Mouse (Mus musculus): Measurements from ENCODE around the gene Rpl37.
"Not testable (repeated sequence)": the region's sequence is repeated elsewhere in the genome, so short reads cannot be mapped to it uniquely, and the experiment has no call there.

Gene Rpl37

DNA sequence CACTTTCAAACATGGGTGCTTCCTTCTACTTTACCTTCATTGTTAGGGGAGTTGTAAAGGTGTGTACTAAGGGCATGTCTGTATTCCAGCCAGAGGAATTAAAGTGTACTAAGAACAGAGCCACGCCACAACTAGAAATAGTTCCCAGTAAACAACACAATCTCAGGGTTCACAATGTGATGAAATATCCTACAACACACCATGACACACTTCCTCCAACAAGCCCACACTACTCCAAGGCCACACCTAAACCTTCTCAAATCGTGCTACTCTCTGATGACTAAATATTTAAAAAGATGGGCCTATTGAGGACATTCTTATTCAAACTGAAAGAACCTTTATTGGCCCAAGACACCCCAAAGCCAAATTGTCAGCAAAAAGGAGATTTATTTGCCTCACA, 11.0 kb downstream of the Rpl37 start:
- DNase-seq = no peak

- DNase-seq = no peak
Measured at GRCm38 (mm10) chr15:5128176-5128940, 11.9 kb downstream of the Rpl37 start.

- DNase-seq = no peak
Measured at GRCm38 (mm10) chr15:5129111-5129805, 12.8 kb downstream of the Rpl37 start.

DNA sequence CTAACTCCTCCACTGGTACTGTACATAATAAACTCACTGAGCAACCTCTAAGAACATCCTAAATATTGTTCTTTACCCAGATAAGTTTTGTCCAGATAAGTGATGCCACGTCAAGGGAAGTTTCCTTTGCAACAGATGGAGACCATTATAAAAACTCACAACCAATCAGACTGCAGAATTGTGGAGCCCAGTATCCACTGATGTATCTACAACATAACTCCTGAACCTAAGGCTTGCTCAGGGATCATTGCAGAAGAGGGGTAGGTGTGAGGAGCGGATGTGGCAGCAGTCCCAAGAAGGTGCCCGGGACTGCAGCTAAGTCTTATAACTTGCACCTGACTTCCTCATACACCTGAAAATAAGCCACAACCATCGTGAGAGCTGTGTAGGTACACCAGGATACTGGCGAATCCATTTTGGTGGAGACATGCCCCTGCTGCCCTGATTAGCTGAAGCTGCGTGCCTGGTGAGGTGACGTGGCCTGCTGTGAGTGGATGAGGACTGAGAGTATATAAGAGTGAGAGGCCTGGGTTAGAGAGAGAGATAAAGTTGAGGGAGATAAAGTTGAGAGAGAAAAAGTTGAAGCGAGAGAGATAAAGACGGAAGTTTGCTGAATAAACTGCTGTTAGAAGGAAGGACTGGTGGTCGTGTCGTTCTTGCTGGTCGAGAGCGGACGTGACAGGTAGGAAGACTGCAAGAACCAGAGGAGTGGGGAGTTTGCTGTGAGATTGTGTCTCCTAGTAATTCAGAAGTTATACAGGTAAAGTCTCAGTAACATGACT, 14.6 kb downstream of the Rpl37 start:
- not testable (repeated sequence) for DNase-seq

DNA sequence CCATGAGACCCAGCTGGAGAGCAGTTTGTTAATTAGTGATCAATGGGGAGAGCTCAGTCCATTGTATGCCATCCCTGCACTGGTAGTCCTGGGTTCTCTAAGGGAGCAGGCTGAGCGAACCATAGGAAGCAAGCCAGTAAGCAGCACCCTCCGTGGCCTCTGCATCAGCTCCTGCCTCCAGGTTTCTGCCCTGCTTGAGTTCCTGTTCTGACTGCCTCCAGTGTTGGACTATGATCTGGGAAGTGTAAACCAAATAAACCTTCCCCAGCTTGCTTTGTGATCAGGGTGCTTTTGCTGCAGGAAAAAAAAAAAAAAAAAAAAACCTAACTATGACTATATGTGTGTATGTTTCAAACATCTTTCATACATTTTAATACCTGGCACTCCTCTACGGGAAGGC, 16.9 kb downstream of the Rpl37 start:
- no peak for DNase-seq

DNA sequence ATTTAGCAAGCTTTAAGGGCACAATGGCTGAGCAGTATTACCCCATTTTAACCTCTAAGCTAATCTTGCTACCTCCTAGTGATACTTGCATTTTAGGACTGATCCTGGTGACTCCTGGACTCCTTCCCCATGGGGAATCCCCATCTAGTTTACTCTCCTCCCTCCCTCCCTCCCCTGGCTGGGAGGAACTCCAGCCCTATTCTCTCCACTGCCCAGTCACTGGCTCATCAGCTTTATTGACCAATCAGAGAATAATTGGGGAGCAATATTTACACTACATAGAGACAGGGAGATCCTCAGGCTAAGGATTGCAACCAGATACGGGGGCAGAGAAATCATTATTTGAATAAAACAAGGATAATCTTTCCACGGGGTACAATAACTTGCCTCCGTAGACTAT, 17.7 kb downstream of the Rpl37 start:
- no peak for DNase-seq

- DNase-seq = no peak
Measured at GRCm38 (mm10) chr15:5134945-5135483, 18.6 kb downstream of the Rpl37 start.

DNA sequence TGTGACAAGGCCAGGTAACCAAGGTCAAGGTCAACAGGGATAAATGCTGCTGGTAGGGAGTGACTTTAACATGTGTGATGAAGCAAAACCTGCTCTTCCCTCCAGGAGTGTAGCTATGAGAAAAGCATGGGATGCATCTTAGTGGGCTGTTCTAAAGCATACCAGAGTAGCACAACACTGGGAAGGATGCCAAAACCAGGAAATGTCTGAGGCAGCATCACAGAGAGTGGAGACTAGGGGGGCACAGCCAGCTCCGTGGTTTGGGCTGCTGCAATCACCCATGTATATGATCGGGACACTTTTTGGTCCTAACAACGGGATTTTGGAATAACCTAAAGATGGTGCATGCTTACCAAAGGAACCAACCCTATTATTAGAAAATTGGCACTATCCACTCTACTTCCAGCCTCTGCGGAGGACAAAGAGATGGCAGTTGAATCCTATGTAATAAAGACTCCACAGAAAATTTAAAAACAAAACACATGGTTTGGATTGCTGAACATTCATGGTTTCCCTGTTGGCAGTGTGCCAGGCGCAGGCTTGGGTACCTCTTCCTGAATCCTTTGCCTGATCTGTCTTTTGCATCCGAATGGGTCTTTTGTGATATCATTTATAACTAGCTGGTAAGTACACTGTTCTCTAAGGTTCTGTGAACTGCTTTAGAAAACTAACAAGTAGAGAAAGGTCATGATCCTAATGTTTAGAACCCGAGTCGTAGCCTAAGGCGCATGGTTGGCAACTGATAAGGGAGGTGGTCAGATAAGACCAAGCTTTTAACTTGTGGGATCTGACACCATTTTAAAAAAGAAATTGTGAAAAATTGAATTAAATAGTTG, 21.8 kb downstream of the Rpl37 start:
- DNase-seq = no peak

- DNase-seq = no peak
Measured at GRCm38 (mm10) chr15:5139366-5139765, 22.9 kb downstream of the Rpl37 start.

DNA sequence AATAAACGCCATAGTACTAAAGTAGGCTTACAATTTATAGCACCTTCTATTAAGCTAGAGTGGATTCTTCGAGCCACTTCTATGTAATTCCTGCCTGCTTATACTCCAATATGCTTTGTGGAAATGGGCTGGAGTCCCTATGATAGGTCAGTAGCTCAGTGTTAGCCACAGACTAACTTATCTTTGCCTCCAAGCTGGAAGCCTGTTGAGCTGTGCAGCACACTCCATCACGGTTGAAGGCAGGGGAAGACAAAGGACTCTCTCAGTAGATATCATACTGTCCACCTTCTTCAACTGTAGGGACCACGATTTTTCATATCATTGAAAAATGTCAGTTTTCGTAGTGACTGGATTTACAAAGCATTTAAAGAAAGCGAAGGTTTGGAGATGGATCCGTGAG, 23.4 kb downstream of the Rpl37 start:
- DNase-seq = no peak

DNA sequence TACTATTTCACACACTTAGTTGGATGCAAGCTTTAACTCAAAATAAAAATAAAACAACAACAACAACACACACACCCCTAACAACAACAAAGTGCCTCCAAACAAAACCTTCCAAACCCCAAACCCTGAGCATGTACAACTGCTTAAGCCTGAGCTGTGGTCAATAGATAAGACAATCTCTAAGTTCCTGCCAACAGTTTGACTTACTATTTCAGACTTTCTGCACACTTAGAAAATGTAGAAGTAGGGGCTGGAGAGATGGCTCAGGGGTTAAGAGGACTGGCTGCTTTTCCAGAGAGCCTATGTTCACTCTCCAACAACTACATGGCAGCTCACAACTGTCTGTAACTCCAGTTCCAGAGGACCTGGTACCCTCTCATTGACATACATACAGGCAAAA, 23.9 kb downstream of the Rpl37 start:
- DNase-seq = no peak

DNA sequence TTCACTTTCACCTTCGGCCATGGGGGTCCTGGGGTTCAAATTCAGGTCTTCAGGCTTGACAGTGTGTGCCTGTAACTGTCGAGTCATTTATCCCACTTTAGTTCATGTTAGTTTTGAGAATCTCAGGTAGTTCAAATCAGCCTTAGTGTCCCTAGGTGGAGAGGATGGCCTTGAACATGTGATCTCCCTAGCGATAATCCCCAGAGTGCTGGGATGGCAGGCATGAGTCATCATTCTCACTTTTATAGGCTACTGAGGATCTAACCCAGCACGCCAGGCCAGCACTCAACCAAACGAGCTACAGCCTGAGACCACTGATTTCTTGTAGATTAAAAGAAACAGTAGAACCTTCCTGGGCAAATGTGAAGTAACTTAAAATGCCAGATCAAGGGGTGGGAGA, 25.6 kb downstream of the Rpl37 start:
- DNase-seq = no peak

DNA sequence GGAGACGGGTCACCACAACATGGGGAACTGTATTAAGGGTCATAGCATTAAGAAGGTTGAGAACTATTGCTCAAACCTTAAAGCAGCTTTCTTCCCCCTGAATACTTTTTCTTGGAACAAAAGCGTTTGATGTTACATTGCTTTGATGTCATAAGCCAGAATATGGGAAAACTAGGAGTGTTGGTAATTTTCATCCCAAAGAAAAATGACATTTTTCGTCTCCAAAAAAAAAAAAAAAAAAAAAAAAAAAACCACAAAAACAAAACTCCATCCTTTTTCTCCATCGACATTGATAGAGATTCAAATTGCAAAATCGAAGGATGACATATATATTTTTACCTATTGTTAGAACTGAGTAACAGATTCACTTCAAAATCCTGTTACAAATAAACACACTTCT, 26.3 kb downstream of the Rpl37 start:
- no peak for DNase-seq

- peak; percentile 83 to 90 for DNase-seq
Measured at GRCm38 (mm10) chr15:5143361-5144020, 27.0 kb downstream of the Rpl37 start, which contains the start of gene Prkaa1. Gene Prkaa1 (plus strand): TSS chr15:5143861.

GRCm38 (mm10) chr15:5144021-5144778, 27.8 kb downstream of the Rpl37 start:
- peak; percentile 85 to 90 for DNase-seq

GRCm38 (mm10) chr15:5145196-5145945, 28.9 kb downstream of the Rpl37 start:
- no peak for DNase-seq

GRCm38 (mm10) chr15:5149187-5149586, 32.7 kb downstream of the Rpl37 start:
- no peak for DNase-seq

- DNase-seq = no peak
Measured at GRCm38 (mm10) chr15:5152171-5152570, 35.7 kb downstream of the Rpl37 start.

GRCm38 (mm10) chr15:5154621-5155020, 38.2 kb downstream of the Rpl37 start:
- no peak for DNase-seq

GRCm38 (mm10) chr15:5155093-5155492, 38.6 kb downstream of the Rpl37 start:
- DNase-seq = no peak

All from kidney, postnatal 4 days (tissue).